Mouse (Mus musculus) layer of hippocampus, adult 9-10 months (tissue): ENCODE data around the gene Mc1r.
"Not testable (repeated sequence)": the region's sequence is repeated elsewhere in the genome, so short reads cannot be mapped to it uniquely, and the experiment has no call there.

Source experiments
- DNase-seq: peaks from one replicate; pipeline ENCODE4 v3.0.0; 2022; ENCODE audit warnings: low spot score

The Mc1r gene

DNA sequence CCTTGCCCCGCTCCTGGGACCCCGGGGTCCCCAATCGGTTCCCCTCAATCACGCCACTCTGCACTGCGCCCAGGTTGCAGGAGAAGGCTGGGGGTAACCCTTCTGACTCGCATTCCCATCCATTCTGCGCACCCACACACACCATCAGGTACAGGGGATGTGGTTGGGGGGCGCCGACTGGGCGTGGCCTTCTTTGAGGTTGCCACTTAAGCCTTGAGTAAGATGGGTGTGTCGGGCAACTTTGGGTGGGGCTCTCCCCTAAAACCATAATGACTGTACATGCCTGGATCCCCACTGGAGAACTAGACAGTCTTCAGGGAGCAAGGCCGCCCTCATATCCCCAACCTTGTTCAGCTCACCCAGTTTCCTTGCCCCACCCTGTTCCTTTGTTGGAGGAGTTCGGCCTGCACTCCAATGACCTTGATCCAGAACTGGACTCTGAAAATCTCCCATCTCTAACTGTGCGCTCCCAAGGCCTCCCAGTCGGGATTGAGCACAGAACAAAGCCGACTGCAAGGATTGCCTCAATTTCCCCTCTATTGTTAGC lies 4.9 kb downstream of the Mc1r start:
- no peak for DNase-seq

DNA sequence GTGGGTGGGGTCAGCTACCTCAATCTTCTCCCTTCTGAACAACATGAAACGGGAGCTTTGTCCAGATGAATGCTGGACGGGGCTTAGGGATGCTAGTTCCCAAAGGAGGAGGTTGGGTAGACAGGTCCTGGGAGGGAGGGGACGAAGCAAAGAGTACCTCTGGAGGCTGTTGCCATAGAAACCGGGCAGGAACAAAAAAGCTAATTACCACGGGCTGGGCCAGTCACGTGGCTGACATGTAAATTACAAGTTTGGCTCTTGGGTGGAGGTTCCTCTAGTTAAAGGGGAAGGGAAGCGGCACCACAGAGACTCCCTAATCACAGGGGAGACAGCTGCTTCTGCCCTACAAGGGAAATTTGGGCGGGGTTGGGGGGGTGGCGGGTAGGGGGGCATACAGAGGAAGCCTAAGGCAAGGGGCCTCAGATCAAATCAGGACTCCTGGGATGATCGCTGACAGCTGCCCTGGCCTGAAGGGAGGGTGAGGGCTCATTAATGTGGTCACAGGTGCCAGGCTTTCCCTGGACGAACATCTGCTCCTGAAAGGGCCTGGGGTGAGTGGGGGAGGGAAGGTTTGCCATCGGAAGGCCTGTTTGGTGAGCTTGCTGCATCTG lies 5.8 kb downstream of the Mc1r start:
- peak; percentile 66 for DNase-seq

- no peak for DNase-seq
Observed at GRCm38 (mm10) chr8:123414255-123414654, 7.3 kb downstream of the Mc1r start.

DNA sequence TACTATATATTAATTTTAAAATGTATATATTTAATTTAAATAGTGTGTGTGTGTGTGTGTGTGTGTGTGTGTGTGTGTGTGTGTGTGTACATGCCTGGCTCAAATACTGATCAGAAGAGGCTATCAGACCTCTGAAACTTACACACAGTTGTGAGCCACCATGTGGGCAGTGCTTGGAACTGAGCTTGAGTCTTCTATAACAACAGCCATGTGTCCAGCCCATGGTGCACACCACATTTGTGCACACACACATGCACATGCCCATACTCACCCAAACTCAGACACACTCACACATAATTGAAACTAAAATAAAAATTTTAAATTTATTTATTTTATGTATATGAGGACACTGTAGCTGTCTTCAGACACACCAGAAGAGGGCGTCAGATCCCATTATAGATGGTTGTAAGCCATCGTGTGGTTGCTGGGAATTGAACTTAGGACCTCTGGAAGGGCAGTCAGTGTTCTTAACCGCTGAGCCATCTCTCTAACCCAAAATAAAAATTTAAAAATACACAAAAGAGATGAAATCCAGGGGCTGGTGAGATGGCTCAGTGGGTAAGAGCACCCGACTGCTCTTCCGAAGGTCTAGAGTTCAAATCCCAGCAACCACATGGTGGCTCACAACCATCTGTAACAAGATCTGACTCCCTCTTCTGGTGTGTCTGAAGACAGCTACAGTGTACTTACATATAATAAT lies 8.2 kb downstream of the Mc1r start:
- DNase-seq: not testable (repeated sequence)

DNA sequence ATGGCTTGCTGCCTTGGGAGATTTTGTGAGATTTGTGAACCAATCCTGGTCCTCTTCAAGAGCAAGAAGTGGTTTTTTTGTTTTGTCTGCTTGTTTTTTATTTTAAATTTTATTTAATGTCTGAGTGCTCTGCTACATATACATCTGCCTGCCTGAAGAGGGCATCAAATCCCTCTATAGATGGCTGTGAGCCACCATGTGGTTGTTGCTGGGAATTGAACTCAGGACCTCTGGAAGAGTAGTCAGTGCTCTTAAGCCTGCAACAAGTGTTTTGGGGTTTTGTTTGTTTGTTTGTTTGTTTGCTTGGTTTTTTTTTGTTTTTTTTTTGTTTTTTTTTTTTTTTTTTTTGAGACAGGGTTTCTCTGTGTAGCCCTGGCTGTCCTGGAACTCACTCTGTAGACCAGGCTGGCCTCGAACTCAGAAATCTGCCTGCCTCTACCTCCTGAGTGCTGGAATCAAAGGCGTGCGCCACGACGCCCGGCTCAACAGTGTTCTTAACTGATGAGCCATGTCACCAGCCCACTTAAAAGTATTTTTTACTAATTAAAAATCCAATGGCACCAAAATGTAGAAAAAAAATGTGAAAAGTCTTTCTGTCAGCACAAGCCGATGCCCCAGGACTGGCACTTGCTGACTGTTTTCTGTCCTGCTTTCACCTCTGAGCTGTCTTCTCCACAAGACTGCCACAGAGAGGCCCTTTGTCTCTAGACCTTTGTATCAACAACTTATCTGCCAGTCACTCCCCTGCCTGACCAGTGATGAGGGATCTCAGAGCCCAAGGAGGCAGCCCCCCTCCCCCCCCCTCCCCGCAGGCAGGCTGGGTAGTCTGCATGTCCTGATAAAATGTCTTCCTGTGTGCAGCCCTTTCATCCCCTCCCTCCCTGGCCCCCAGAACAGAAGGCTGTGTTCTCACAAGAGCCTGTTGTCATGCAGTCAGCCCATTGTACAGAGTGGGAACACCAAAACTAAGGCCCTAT lies 9.3 kb downstream of the Mc1r start:
- DNase-seq: no peak

GRCm38 (mm10) chr8:123416944-123417555 lies 10.1 kb downstream of the Mc1r start:
- DNase-seq: no peak

DNA sequence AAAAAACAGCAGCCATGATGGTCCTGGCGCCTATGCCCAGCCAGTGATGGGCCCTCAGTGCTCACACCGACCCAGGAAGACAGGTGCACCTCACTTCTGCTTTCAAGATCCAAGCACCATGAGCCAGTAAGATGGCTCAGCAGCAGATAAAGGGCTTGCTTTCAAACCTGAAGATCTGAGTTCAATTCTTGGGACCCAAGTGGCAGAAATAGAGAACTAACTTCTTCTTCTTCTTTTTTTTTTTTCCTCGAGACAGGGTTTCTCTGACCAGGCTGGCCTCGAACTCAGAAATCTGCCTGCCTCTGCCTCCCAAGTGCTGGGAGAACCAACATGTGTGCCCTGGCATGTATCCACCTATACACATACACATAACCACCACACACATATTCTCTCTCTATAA lies 12.8 kb downstream of the Mc1r start:
- no peak for DNase-seq

DNA sequence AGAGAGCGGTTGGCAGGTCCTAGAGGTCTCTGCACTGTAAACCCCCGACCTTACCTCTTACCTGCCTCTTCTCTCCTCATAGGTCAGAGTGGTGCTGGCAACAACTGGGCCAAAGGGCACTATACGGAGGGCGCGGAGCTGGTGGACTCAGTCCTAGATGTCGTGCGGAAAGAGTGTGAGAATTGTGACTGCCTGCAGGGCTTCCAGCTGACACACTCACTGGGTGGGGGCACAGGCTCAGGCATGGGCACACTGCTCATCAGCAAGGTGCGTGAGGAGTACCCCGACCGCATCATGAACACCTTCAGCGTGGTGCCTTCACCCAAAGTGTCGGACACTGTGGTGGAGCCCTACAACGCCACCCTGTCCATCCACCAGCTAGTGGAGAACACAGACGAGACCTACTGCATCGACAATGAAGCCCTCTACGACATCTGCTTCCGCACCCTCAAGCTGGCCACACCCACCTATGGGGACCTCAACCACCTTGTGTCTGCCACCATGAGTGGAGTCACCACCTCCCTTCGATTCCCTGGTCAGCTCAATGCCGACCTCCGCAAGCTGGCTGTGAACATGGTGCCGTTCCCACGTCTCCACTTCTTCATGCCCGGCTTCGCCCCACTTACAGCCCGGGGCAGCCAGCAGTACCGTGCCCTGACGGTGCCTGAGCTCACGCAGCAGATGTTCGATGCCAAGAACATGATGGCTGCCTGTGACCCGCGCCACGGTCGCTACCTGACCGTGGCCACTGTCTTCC lies 13.8 kb downstream of the Mc1r start:
- no peak for DNase-seq

DNA sequence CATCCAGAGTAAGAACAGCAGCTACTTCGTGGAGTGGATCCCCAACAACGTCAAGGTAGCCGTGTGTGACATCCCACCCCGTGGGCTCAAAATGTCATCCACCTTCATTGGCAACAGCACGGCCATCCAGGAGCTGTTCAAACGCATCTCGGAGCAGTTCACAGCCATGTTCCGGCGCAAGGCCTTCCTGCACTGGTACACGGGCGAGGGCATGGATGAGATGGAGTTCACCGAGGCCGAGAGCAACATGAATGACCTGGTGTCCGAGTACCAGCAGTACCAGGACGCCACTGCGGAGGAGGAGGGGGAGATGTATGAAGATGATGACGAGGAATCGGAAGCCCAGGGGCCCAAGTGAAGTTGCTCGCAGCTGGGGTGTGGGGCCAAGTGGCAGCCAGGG lies 14.4 kb downstream of the Mc1r start:
- DNase-seq: no peak

DNA sequence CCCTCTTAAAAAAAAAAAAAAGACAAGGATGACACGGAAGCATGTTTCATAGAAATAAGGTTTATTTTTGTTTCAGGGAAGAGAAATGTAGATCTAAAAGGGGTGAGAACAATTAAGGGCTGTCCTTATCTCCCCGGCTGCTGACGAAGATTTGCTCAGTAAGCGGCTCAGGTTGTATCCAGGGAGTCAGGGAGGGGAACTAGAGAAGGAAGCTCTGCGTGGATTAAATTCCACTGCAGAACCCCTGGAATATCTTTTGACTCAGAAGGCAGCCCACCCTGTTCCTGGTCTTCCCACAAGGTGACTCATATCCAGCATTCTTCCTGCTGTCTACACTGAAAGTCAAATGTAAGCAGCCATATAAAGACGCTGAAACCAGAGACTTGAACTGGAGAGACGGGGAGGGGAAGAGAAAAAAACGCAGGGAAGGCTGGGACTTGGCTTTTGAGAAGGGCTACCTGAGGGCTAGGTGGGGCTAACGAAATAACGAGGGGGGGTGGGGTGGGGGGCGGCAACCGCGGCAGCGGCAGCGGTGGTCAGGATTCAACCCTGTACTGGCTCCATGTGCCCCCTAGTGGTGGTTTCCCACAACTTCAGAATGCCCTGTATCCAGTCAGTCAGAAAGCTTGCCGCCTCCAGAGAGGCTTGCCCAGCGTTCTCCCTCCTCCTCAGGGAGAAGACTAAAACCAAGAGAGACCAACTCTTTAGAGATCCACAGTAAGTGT lies 15.3 kb downstream of the Mc1r start:
- peak; percentile 65 for DNase-seq

DNA sequence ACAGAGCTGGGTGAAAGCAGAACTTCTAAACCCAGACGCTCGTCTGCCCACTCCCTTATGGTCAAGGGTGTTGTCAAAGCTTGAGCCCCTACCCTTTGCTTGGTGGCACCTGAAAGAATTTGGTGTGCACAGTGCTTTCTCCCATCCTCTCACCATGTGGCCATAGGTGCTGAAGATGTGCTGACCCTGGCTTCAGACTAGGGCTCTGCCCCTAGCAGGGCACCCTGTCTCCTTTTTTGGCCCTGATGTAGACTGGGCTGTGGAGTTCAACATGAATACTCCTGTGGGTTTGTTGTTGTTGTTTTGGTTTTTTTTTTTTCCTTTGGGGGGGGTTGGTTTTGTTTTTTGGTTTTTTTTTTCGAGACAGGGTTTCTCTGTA lies 15.9 kb downstream of the Mc1r start:
- DNase-seq: no peak

GRCm38 (mm10) chr8:123423441-123423840 lies 16.5 kb downstream of the Mc1r start, which contains the start of gene Def8:
Def8 (plus strand) TSS chr8:123423527.
- no peak for DNase-seq

DNA sequence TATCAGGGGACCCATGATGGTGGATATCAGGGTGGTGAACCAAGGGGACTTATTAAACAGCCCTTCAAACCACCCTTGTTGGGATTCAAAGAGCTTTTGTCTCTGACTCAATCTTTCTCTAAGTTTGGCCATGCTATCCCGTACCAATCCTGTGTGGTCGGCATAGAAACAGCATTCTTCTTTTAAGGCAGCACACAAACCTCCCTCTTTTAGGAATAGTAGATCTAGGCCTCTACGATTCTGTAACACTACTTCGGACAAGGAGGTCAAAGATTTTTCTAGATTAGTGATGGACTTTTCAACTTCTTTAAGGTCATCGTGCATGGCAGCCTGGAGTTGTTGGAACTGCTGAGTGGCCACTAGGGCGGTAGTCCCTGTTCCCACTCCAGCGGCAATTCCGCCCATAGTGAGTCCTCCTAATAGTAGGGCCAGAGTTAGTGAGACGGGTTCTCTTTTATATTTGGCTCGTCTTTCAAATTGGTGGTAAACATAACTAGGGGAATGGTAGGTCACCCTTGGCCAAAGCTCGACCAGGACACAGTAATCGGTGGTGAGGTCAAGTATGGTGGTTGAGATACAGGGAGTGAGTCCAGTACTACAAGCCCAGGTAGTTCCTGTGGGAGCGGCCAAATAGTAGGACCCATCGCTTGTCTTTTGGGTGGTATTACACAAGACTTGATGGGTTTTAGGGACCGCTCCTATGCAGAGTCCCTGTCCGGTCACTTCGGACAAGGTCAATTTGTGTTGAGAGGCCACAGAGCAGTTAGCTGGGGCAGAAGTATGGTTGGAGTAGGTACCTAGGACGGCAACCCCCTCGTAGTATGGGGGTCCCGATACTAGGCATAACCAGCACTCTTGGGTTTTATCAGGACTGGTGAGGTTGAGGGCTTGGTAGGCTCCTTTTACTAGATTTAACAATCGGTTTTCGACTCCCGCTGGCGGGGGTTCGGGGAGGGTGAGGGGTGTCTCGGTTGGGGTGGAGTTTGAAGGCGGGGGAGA lies 19.9 kb downstream of the Mc1r start:
- DNase-seq: no peak

GRCm38 (mm10) chr8:123427639-123428275 lies 20.9 kb downstream of the Mc1r start:
- no peak for DNase-seq

DNA sequence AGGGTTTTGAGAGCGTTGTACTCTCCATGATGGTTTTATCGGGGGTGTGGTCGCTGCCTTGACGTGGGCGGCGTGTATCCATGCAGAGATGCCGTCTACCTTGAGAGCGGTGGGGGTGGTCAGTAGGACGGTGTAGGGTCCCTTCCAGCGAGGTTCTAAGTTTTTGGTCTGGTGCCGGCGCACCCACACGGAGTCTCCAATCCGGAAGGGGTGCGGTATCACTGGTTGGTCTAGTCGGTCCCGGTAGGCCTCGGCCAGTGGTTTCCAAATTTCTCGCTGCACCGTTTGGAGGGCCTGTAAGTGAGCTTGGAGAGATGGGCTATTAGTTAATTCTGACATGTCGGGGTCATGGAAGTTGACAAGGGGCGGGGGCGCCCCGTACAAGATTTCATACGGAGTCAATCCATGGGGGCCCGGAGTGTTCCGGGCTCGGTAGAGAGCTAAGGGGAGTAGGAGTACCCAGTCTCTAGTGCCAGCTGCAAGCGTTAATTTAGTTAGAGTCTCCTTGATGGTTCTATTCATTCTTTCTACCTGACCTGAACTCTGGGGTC lies 21.5 kb downstream of the Mc1r start:
- no peak for DNase-seq

DNA sequence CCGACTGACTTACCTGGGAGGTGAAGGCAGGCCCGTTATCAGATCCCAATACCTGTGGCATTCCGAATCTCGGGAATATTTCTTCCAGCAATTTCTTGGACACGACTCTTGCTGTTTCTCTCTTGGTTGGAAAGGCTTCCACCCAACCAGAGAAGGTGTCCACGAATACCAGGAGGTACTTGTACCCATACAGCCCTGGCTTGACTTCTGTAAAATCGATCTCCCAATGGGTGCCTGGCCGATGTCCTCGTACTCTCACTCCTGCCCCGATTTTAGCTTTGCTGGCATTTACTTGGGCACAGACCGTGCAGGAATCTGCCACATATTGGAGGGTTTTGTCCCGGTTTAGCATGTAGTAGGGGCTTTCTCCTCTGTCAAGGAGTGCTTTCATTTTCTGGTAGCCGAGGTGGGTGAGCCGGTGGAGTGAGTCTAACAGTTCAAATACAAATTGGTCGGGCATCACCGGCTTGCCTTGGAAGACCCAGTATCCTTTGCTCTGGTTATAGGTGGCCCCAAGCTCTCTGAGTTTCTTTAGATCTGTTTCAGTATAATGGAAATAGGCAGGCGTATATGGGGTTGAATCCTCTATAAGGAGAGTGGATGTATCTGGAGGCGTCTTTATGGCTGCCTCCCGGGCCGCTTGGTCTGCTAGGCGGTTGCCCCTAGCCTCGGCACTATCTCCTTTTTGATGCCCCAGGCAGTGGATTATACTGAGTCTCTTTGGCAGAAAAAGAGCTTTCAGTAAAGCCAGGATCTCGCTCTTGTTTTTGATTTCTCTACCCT lies 22.2 kb downstream of the Mc1r start:
- DNase-seq: no peak

- DNase-seq: not testable (repeated sequence)
Observed at GRCm38 (mm10) chr8:123429722-123430013, 22.8 kb downstream of the Mc1r start.

GRCm38 (mm10) chr8:123430936-123431335 lies 24.0 kb downstream of the Mc1r start:
- DNase-seq: not testable (repeated sequence)
